ENCODE assay signal across 16 mouse cellular contexts in genomic region chr5:120652915-120653701, GRCm38 (mm10). TPM values are rescaled to one million over a fixed set of nuclear protein-coding genes. Genes with fewer than 3 reads are reported as not detected.
DNase-seq lines count a peak whose midpoint lies in the region; ATAC-seq and TF ChIP-seq lines count a peak whose summit lies in the region.
"Had no signal": no experiment of that assay in that cellular context is flagged by ENCODE, and none has a peak within 500 bp of the region (broad histone marks: within the 10 kb centered on the region; RNA-seq: fewer than 3 reads in every experiment).

No protein-coding gene starts in this region.

- TF ChIP-seq CTCF in midbrain, postnatal 0 days (IDR thresholded peaks at IDR 0.05), result no peak

- peaks cover 25% of the 10 kb centered on the region for H3K27me3 ChIP-seq in forebrain, embryonic 15.5 days
- peaks cover 25% of the 10 kb centered on the region for H3K27me3 ChIP-seq in forebrain, embryonic 11.5 days (ENCODE audit: control insufficient read depth, insufficient read depth, low read length)
- H3K27me3 ChIP-seq in midbrain, embryonic 11.5 days (ENCODE audit: control insufficient read depth, insufficient read depth, low read length), result peaks cover 17% of the 10 kb centered on the region
- peaks cover 14% of the 10 kb centered on the region; the same call in 1 of the 2 replicates for H3K27me3 ChIP-seq in midbrain, postnatal 0 days (ENCODE audit: insufficient read depth, low read length)
- H3K27me3 ChIP-seq in forebrain, embryonic 16.5 days (replicated peaks; ENCODE audit: control insufficient read depth, insufficient read depth, low read length), result peaks cover 20% of the 10 kb centered on the region
- H3K27me3 ChIP-seq: CH12.LX had no signal

- no peaks in the 10 kb centered on the region for H3K36me3 ChIP-seq in forebrain, embryonic 15.5 days
- no peaks in the 10 kb centered on the region for H3K36me3 ChIP-seq in forebrain, embryonic 11.5 days (ENCODE audit: control insufficient read depth, insufficient read depth, low read length)
- no peaks in the 10 kb centered on the region for H3K36me3 ChIP-seq in midbrain, embryonic 11.5 days (ENCODE audit: control insufficient read depth, insufficient read depth, low read length)
- H3K36me3 ChIP-seq in midbrain, postnatal 0 days (ENCODE audit: insufficient read depth, low read length), result no peaks in the 10 kb centered on the region
- H3K36me3 ChIP-seq in forebrain, embryonic 16.5 days (ENCODE audit: control insufficient read depth, insufficient read depth), result no peaks in the 10 kb centered on the region
- H3K36me3 ChIP-seq: hindbrain, embryonic 13.5 days; liver, embryonic 12.5 days had no signal

- no peak overlapping the region for H3K4me3 ChIP-seq in forebrain, embryonic 15.5 days
- no peak overlapping the region for H3K4me3 ChIP-seq in forebrain, embryonic 11.5 days (ENCODE audit: low read depth, low read length)
- no peak overlapping the region for H3K4me3 ChIP-seq in midbrain, embryonic 11.5 days (ENCODE audit: low read depth, low read length)
- H3K4me3 ChIP-seq in midbrain, postnatal 0 days (ENCODE audit: low read depth, low read length), result no peak overlapping the region
- no peak overlapping the region for H3K4me3 ChIP-seq in forebrain, embryonic 16.5 days (replicated peaks; ENCODE audit: low read length)
- H3K4me3 ChIP-seq: heart, adult 2 months; hindbrain, embryonic 13.5 days; liver, embryonic 12.5 days; myocyte had no signal

- no peak for DNase-seq in forebrain, embryonic 11.5 days (ENCODE audit: low spot score)
- peak; percentile 67 for DNase-seq in midbrain, embryonic 11.5 days (ENCODE audit: low spot score, missing footprints)
- DNase-seq in midbrain, postnatal 0 days (ENCODE audit: low spot score), result no peak
- peak; percentile 45 for DNase-seq in telencephalon, adult 2 months (ENCODE audit: low read depth, low spot score)
- no peak for DNase-seq in adrenal gland, postnatal 36 days
- DNase-seq: heart, adult 2 months had no signal

- H3K4me1 ChIP-seq in forebrain, embryonic 15.5 days, result peaks cover 38% of the 10 kb centered on the region
- H3K4me1 ChIP-seq in forebrain, embryonic 11.5 days (replicated peaks; ENCODE audit: control insufficient read depth, insufficient read depth, low read length), result peaks cover 10% of the 10 kb centered on the region; the same call in 1 of the 2 replicates
- H3K4me1 ChIP-seq in midbrain, embryonic 11.5 days (ENCODE audit: control insufficient read depth, insufficient read depth, low read length), result peaks cover 6% of the 10 kb centered on the region
- H3K4me1 ChIP-seq in midbrain, postnatal 0 days (ENCODE audit: insufficient read depth, low read length), result peaks cover 6% of the 10 kb centered on the region; the same call in 1 of the 2 replicates
- peaks cover 26% of the 10 kb centered on the region for H3K4me1 ChIP-seq in forebrain, embryonic 16.5 days (replicated peaks; ENCODE audit: control insufficient read depth, insufficient read depth, low read length)

- no peak overlapping the region for H3K9ac ChIP-seq in forebrain, embryonic 15.5 days (replicated peaks)
- no peak overlapping the region for H3K9ac ChIP-seq in forebrain, embryonic 11.5 days (ENCODE audit: low read length)
- H3K9ac ChIP-seq in midbrain, embryonic 11.5 days (ENCODE audit: low read length), result no peak overlapping the region
- H3K9ac ChIP-seq in midbrain, postnatal 0 days (replicated peaks; ENCODE audit: low read length, poor library complexity, severe bottlenecking), result no peak overlapping the region
- no peak overlapping the region for H3K9ac ChIP-seq in forebrain, embryonic 16.5 days (replicated peaks; ENCODE audit: low read depth, low read length)
- H3K9ac ChIP-seq: hindbrain, embryonic 13.5 days; liver, embryonic 12.5 days had no signal

- WGBS in forebrain, embryonic 15.5 days, result 74% methylated on average over 27 of the region's 28 CpGs
- WGBS in forebrain, embryonic 11.5 days, result 83% methylated on average over 28 of the region's 28 CpGs
- WGBS in midbrain, embryonic 11.5 days, result 82% methylated on average over 28 of the region's 28 CpGs
- 80% methylated on average over 27 of the region's 28 CpGs for WGBS in midbrain, postnatal 0 days
- WGBS in forebrain, embryonic 16.5 days, result 71% methylated on average over 27 of the region's 28 CpGs

- H3K9me3 ChIP-seq in forebrain, embryonic 15.5 days, result no peaks in the 10 kb centered on the region
- no peaks in the 10 kb centered on the region for H3K9me3 ChIP-seq in forebrain, embryonic 11.5 days (ENCODE audit: control insufficient read depth, low read length)
- H3K9me3 ChIP-seq in midbrain, embryonic 11.5 days (ENCODE audit: control insufficient read depth, low read length), result no peaks in the 10 kb centered on the region
- H3K9me3 ChIP-seq in midbrain, postnatal 0 days (ENCODE audit: low read length), result no peaks in the 10 kb centered on the region
- H3K9me3 ChIP-seq in forebrain, embryonic 16.5 days (ENCODE audit: control insufficient read depth, low read length), result no peaks in the 10 kb centered on the region
- H3K9me3 ChIP-seq: hindbrain, embryonic 13.5 days; liver, embryonic 12.5 days had no signal

- peak overlapping the region; percentile 52 for H3K27ac ChIP-seq in forebrain, embryonic 15.5 days (replicated peaks)
- no peak overlapping the region for H3K27ac ChIP-seq in forebrain, embryonic 11.5 days (ENCODE audit: low read depth, low read length)
- no peak overlapping the region for H3K27ac ChIP-seq in midbrain, embryonic 11.5 days (ENCODE audit: low read depth, low read length)
- H3K27ac ChIP-seq in midbrain, postnatal 0 days (ENCODE audit: low read depth, low read length), result no peak overlapping the region
- no peak overlapping the region for H3K27ac ChIP-seq in forebrain, embryonic 16.5 days (ENCODE audit: low read length)
- H3K27ac ChIP-seq: heart, adult 2 months; hindbrain, embryonic 13.5 days; kidney, postnatal 0 days; liver, embryonic 12.5 days had no signal

- H3K4me2 ChIP-seq in forebrain, embryonic 15.5 days (replicated peaks), result no peak overlapping the region
- H3K4me2 ChIP-seq in forebrain, embryonic 11.5 days (ENCODE audit: low read depth, low read length, severe bottlenecking), result no peak overlapping the region
- H3K4me2 ChIP-seq in midbrain, embryonic 11.5 days, result no peak overlapping the region
- H3K4me2 ChIP-seq in midbrain, postnatal 0 days (ENCODE audit: low read depth, low read length, poor library complexity, severe bottlenecking), result no peak overlapping the region
- H3K4me2 ChIP-seq in forebrain, embryonic 16.5 days (ENCODE audit: low read length), result no peak overlapping the region
- H3K4me2 ChIP-seq: hindbrain, embryonic 13.5 days; liver, embryonic 12.5 days had no signal

- ATAC-seq in forebrain, embryonic 15.5 days (replicated peaks), result no peak
- no peak for ATAC-seq in forebrain, embryonic 11.5 days (replicated peaks; ENCODE audit: low FRiP score)
- ATAC-seq in midbrain, embryonic 11.5 days (ENCODE audit: low FRiP score), result no peak
- ATAC-seq in midbrain, postnatal 0 days (ENCODE audit: low FRiP score), result no peak
- peak; percentile 27; the same call in 1 of the 2 replicates for ATAC-seq in forebrain, embryonic 16.5 days
- ATAC-seq: intestine, embryonic 16.5 days; liver, embryonic 12.5 days had no signal

RNA-seq across cellular contexts. Expression of gene Rasal1, which starts 4.5 kb away (rescaled TPM):
- 2.7 and 4.2 TPM in 2 replicates for polyA plus RNA-seq in forebrain, embryonic 15.5 days (2015; fragmentation: Nextera tagmentation; extraction: Ambion mirVana)
- not detected in 2 replicates for polyA plus RNA-seq in forebrain, embryonic 11.5 days (2014; fragmentation: Nextera tagmentation; extraction: Ambion mirVana)
- polyA plus RNA-seq in midbrain, embryonic 11.5 days (2014; fragmentation: Nextera tagmentation; extraction: Ambion mirVana), result 0.14 TPM in 1 of 2 replicates, not detected in the other
- 18.1 and 24.7 TPM in 2 replicates for total RNA-seq in midbrain, postnatal 0 days (2014; rRNA removed)
- 8.2 and 9.9 TPM in 2 replicates for polyA plus RNA-seq in midbrain, postnatal 0 days (2015; fragmentation: Nextera tagmentation; extraction: Ambion mirVana)
- 5.3 and 6.3 TPM in 2 replicates for polyA plus RNA-seq in forebrain, embryonic 16.5 days (2015; fragmentation: Nextera tagmentation; extraction: Ambion mirVana)
- 10 to 100 TPM; 10.9 to 14.0 TPM for total RNA-seq in adrenal gland, postnatal 36 days (2021)
- total RNA-seq: gastrocnemius, adult 8-10 months; heart, adult 2 months had no signal
- polyA plus RNA-seq: heart, postnatal 0 days had no signal

RNA-seq across cellular contexts. Expression of gene Cfap73, which starts 19.1 kb away (rescaled TPM):
- 0.47 and 1.2 TPM in 2 replicates for polyA plus RNA-seq in forebrain, embryonic 15.5 days (2015; fragmentation: Nextera tagmentation; extraction: Ambion mirVana)
- not detected in 2 replicates for polyA plus RNA-seq in forebrain, embryonic 11.5 days (2014; fragmentation: Nextera tagmentation; extraction: Ambion mirVana)
- not detected in 2 replicates for polyA plus RNA-seq in midbrain, embryonic 11.5 days (2014; fragmentation: Nextera tagmentation; extraction: Ambion mirVana)
- total RNA-seq in midbrain, postnatal 0 days (2014; rRNA removed), result 0.38 and 0.60 TPM in 2 replicates
- polyA plus RNA-seq in midbrain, postnatal 0 days (2015; fragmentation: Nextera tagmentation; extraction: Ambion mirVana), result 0.62 and 0.74 TPM in 2 replicates
- 0.39 and 0.46 TPM in 2 replicates for polyA plus RNA-seq in forebrain, embryonic 16.5 days (2015; fragmentation: Nextera tagmentation; extraction: Ambion mirVana)
- 1 to 10 TPM in 1 of 2 experiments, not detected in 1; 2.0 TPM for total RNA-seq in adrenal gland, postnatal 36 days (2021)
- total RNA-seq: CH12.LX; gastrocnemius, adult 8-10 months; heart, adult 2 months had no signal
- polyA plus RNA-seq: heart, postnatal 0 days; intestine, embryonic 16.5 days; kidney, postnatal 0 days; liver, embryonic 12.5 days; myocyte had no signal

RNA-seq across cellular contexts. Expression of gene Ddx54, which starts 40.6 kb away (rescaled TPM):
- 46.9 and 49.0 TPM in 2 replicates for polyA plus RNA-seq in forebrain, embryonic 15.5 days (2015; fragmentation: Nextera tagmentation; extraction: Ambion mirVana)
- 45.2 and 45.7 TPM in 2 replicates for polyA plus RNA-seq in forebrain, embryonic 11.5 days (2014; fragmentation: Nextera tagmentation; extraction: Ambion mirVana)
- polyA plus RNA-seq in midbrain, embryonic 11.5 days (2014; fragmentation: Nextera tagmentation; extraction: Ambion mirVana), result 26.4 and 32.2 TPM in 2 replicates
- total RNA-seq in midbrain, postnatal 0 days (2014; rRNA removed), result 36.2 and 37.8 TPM in 2 replicates
- polyA plus RNA-seq in midbrain, postnatal 0 days (2015; fragmentation: Nextera tagmentation; extraction: Ambion mirVana), result 31.7 and 32.6 TPM in 2 replicates
- polyA plus RNA-seq in forebrain, embryonic 16.5 days (2015; fragmentation: Nextera tagmentation; extraction: Ambion mirVana), result 49.2 and 49.3 TPM in 2 replicates
- 10 to 100 TPM; 50.4 to 51.1 TPM for total RNA-seq in adrenal gland, postnatal 36 days (2021)

RNA-seq across cellular contexts. Expression of gene Rita1, which starts 40.7 kb away (rescaled TPM):
- polyA plus RNA-seq in forebrain, embryonic 15.5 days (2015; fragmentation: Nextera tagmentation; extraction: Ambion mirVana), result 22.4 and 23.0 TPM in 2 replicates
- 10.2 and 10.6 TPM in 2 replicates for polyA plus RNA-seq in forebrain, embryonic 11.5 days (2014; fragmentation: Nextera tagmentation; extraction: Ambion mirVana)
- polyA plus RNA-seq in midbrain, embryonic 11.5 days (2014; fragmentation: Nextera tagmentation; extraction: Ambion mirVana), result 7.9 and 8.9 TPM in 2 replicates
- 32.3 and 43.6 TPM in 2 replicates for total RNA-seq in midbrain, postnatal 0 days (2014; rRNA removed)
- polyA plus RNA-seq in midbrain, postnatal 0 days (2015; fragmentation: Nextera tagmentation; extraction: Ambion mirVana), result 31.4 and 33.9 TPM in 2 replicates
- 21.2 and 26.9 TPM in 2 replicates for polyA plus RNA-seq in forebrain, embryonic 16.5 days (2015; fragmentation: Nextera tagmentation; extraction: Ambion mirVana)
- 10 to 100 TPM; 15.6 to 15.9 TPM for total RNA-seq in adrenal gland, postnatal 36 days (2021)

RNA-seq across cellular contexts. Expression of gene Dtx1, which starts 58.6 kb away (rescaled TPM):
- polyA plus RNA-seq in forebrain, embryonic 15.5 days (2015; fragmentation: Nextera tagmentation; extraction: Ambion mirVana), result 48.2 and 52.8 TPM in 2 replicates
- polyA plus RNA-seq in forebrain, embryonic 11.5 days (2014; fragmentation: Nextera tagmentation; extraction: Ambion mirVana), result 6.4 and 6.6 TPM in 2 replicates
- 5.1 and 5.2 TPM in 2 replicates for polyA plus RNA-seq in midbrain, embryonic 11.5 days (2014; fragmentation: Nextera tagmentation; extraction: Ambion mirVana)
- 240 and 242 TPM in 2 replicates for total RNA-seq in midbrain, postnatal 0 days (2014; rRNA removed)
- 63.0 and 67.9 TPM in 2 replicates for polyA plus RNA-seq in midbrain, postnatal 0 days (2015; fragmentation: Nextera tagmentation; extraction: Ambion mirVana)
- polyA plus RNA-seq in forebrain, embryonic 16.5 days (2015; fragmentation: Nextera tagmentation; extraction: Ambion mirVana), result 43.4 and 44.1 TPM in 2 replicates
- 10 to 100 TPM in 1 of 2 experiments, 1 to 10 TPM in 1; 7.6 to 12.0 TPM for total RNA-seq in adrenal gland, postnatal 36 days (2021)
- polyA plus RNA-seq: myocyte had no signal

Comparison
In these comparisons a context has a peak if more than half of its experiments do, and no peak if none do; other contexts are left out.
1. DNase-seq: peak in midbrain, embryonic 11.5 days (single experiment) and telencephalon, adult 2 months (single experiment); none in forebrain, embryonic 11.5 days (single experiment), midbrain, postnatal 0 days (single experiment) and adrenal gland, postnatal 36 days (0 of 2).